Mouse (Mus musculus) duodenum, adult 2 months (tissue): ENCODE results near the gene Atp8b2. TPM values are rescaled to one million over a fixed set of nuclear protein-coding genes. Genes with fewer than 3 reads are reported as not detected.

ENCODE experiments used
- polyA plus RNA-seq: library from polyadenylated mRNA; depleted of rRNA; stranded (reverse); fragments of >200 nt; gene quantifications from 2 replicates; pipeline ENCODE4 v1.2.3, GENCODE M21; 2012; ENCODE audit warnings: low replicate concordance; rRNA removed

The Atp8b2 gene
- 9.2 and 15.3 TPM in 2 replicates for polyA plus RNA-seq

GRCm38 (mm10) chr3:89963221-89963763 lies at the start of gene Atp8b2:
Atp8b2 (minus strand) TSS chr3:89963508.

DNA sequence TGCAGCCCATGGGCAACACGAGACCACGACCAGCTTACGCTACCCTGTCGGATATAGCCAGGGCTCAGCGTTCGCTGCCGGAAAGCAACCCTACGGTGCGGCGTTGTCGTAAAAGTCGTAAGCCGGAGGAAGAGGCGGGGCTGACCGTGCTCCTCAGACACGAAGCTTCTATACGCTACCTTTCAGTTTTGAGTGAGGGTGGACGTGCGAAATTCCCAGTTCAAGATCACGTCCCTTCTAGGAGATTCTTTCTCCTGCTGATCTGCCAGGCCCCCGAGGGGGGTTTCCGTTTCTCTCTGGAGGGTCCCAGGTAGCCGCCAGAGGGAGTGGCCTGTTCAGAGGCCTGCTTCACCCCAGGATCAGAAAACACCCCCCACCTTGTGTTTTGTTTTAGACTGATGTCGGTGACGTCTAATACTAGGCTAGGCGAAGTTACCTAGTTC lies 35.3 kb upstream of the Atp8b2 start, which contains the start of gene Hax1:
TSS of gene Hax1 (minus strand) at position 169 of the 443 bp plus-strand sequence.

GRCm38 (mm10) chr3:89912543-89913391 lies 50.5 kb downstream of the Atp8b2 start, which contains the start of gene Il6ra:
Il6ra (minus strand) TSS chr3:89913196.

Other genes with a start within 250 kb of the Atp8b2 start
- gene Adar, start 248.5 kb downstream of the Atp8b2 start, polyA plus RNA-seq, result 17.5 and 19.4 TPM in 2 replicates
- gene Chrnb2, start 198.9 kb downstream of the Atp8b2 start, polyA plus RNA-seq, result 0.62 and 1.4 TPM in 2 replicates
- 17.5 and 42.1 TPM in 2 replicates for gene Ube2q1, start 189.9 kb downstream of the Atp8b2 start, polyA plus RNA-seq
- 0.18 and 0.36 TPM in 2 replicates for gene She, start 132.1 kb downstream of the Atp8b2 start, polyA plus RNA-seq
- 2.1 and 2.4 TPM in 2 replicates for gene Il6ra, start 50.3 kb downstream of the Atp8b2 start, polyA plus RNA-seq
- gene Hax1, start 35.3 kb upstream of the Atp8b2 start, polyA plus RNA-seq, result 17.1 and 29.1 TPM in 2 replicates
- gene 4933434E20Rik, start 88.1 kb upstream of the Atp8b2 start, polyA plus RNA-seq, result 6.5 and 8.9 TPM in 2 replicates
- gene Ubap2l, start 89.1 kb upstream of the Atp8b2 start, polyA plus RNA-seq, result 40.2 and 46.7 TPM in 2 replicates
- gene Tpm3, start 109.1 kb upstream of the Atp8b2 start, polyA plus RNA-seq, result 66.1 and 71.1 TPM in 2 replicates
- 0.04 and 0.07 TPM in 2 replicates for gene Nup210l, start 140.6 kb upstream of the Atp8b2 start, polyA plus RNA-seq